Mouse (Mus musculus): ENCODE data around the gene Cntn5.

DNA sequence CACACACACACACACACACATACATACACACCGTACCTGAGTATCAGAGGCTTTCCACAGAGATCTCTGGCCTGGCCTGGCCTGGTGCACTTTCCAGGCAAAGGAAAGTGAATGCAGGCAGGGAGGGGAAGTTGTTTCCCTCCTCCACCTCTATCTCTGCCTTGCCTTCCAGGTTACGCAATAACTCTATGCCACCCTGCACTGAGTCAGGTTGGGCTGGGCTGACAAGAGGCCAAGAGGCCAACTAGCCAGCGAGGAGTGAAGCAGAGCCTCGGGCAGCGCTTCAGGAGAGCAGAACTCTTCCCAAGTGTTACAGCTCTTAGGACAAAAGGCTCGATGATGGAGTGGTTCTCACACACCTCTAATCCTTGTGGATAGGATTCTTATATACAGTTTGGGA lies 1018.4 kb downstream of the Cntn5 start:
- TF ChIP-seq TCF12 (IDR thresholded peaks at IDR 0.05; ENCODE audit: insufficient read depth, poor library complexity, severe bottlenecking) (no peak), REST (IDR thresholded peaks at IDR 0.05; ENCODE audit: insufficient read depth, insufficient read length) (no peak), USF1 (IDR thresholded peaks at IDR 0.05; ENCODE audit: low read depth) (no peak), POLR2A (IDR thresholded peaks at IDR 0.05; ENCODE audit: insufficient read length, low read depth) (no peak), MAX (IDR thresholded peaks at IDR 0.05; ENCODE audit: low read depth) (no peak), MYOD1 (IDR thresholded peaks at IDR 0.05; ENCODE audit: control insufficient read depth in 1 of 3, insufficient read length in 2 of 3, low read depth in 2 of 3) (no peak), E2F4 (IDR thresholded peaks at IDR 0.05; ENCODE audit: insufficient read depth) (no peak), MYOG (IDR thresholded peaks at IDR 0.05; ENCODE audit: control insufficient read depth in 1 of 3, insufficient read depth in 1 of 3, insufficient read length in 2 of 3, low read depth in 2 of 3) (no peak)

Data from myocyte (in vitro differentiated cells).